Mouse (Mus musculus) E14TG2a.4 (cell line): ENCODE results near the gene Map3k11.

Experiments
- CTCF ChIP-seq: conservative IDR thresholded peaks from 2 replicates; pipeline ENCODE4 v1.5.1; 2014; ENCODE audit warnings: low read length
- NANOG ChIP-seq: IDR thresholded peaks from 2 replicates; pipeline ENCODE4 v1.6.1; 2014; ENCODE audit warnings: borderline replicate concordance, low read length, mixed read lengths
- POU5F1 ChIP-seq: IDR thresholded peaks from 2 replicates; pipeline ENCODE4 v1.6.1; 2014; ENCODE audit warnings: low read length, borderline replicate concordance

GRCm38 (mm10) chr19:5653969-5654719, 34.4 kb upstream of the Map3k11 start:
- TF ChIP-seq CTCF (no peak), POU5F1 (no peak), NANOG (no peak)
